Mouse (Mus musculus) megakaryocyte, embryonic 14.5 days (primary cell): ENCODE data around the gene Akr1c6. TPM values are rescaled to one million over a fixed set of nuclear protein-coding genes. Genes with fewer than 3 reads are reported as not detected.
"Not testable (repeated sequence)": the region's sequence is repeated elsewhere in the genome, so short reads cannot be mapped to it uniquely, and the experiment has no call there.

Experiments used
- H3K27me3 ChIP-seq: replicated peaks from 2 replicates; pipeline ENCODE3; 2012; ENCODE audit warnings: inconsistent platforms
- H3K36me3 ChIP-seq: replicated peaks from 2 replicates; pipeline ENCODE3; 2012; ENCODE audit warnings: low read length, inconsistent platforms, mixed read lengths
- H3K4me1 ChIP-seq: 2 replicates; pipeline ENCODE4 v1.6.1; 2012; ENCODE audit warnings: inconsistent platforms
- H3K4me3 ChIP-seq: replicated peaks from 2 replicates; pipeline ENCODE3; 2012; ENCODE audit warnings: moderate library complexity, mild to moderate bottlenecking, inconsistent platforms
- H3K9me3 ChIP-seq: 2 replicates; pipeline ENCODE4 v1.6.1; 2012; ENCODE audit warnings: inconsistent platforms
- FLI1 ChIP-seq: IDR thresholded peaks from 2 replicates; pipeline ENCODE4 v1.6.1; 2012; ENCODE audit warnings: low read length, inconsistent platforms, mixed read lengths
- GATA1 ChIP-seq: IDR thresholded peaks from 3 replicates; pipeline ENCODE4 v1.6.1; 2012; ENCODE audit warnings: mixed read lengths, low read length, inconsistent platforms, borderline replicate concordance
- polyA plus RNA-seq: library from polyadenylated mRNA; stranded (reverse); fragments of >175 nt; gene quantifications from 2 replicates; pipeline ENCODE4 v1.2.3, GENCODE M21; 2012; ENCODE audit warnings: low replicate concordance; ENCODE audit not compliant: insufficient read depth

Akr1c6 gene
- not detected in 2 replicates for polyA plus RNA-seq

DNA sequence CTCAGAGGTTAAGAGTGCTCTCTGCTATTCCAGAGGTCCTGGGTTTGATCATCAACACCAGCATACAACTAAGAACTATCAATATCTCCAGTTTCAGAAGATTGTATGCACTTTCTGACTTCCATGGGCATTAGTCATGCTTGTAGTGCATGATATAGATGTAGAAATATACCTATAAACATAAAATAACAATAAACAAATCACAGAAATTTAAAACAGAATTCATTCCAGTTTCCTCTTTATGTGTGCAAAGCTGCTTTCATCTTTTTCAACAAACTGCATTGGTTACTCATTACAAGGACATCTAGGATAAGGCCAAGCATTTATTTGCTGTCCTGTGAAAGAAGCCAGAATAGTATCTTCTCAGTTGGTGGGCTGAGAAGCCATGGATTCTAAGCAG, at the start of gene Akr1c6:
Gene Akr1c6, plus strand, starts transcription at position 301 of the 400 bp plus-strand sequence.
- no peak within 1 kb of the TSS for H3K4me3 ChIP-seq
- no peaks in the 10 kb centered on the region for H3K36me3 ChIP-seq
- H3K27me3 ChIP-seq = no peaks in the 10 kb centered on the region
- TF ChIP-seq FLI1 (no peak), GATA1 (no peak)
- no peaks in the 10 kb centered on the region for H3K9me3 ChIP-seq
- H3K4me1 ChIP-seq = no peaks in the 10 kb centered on the region

DNA sequence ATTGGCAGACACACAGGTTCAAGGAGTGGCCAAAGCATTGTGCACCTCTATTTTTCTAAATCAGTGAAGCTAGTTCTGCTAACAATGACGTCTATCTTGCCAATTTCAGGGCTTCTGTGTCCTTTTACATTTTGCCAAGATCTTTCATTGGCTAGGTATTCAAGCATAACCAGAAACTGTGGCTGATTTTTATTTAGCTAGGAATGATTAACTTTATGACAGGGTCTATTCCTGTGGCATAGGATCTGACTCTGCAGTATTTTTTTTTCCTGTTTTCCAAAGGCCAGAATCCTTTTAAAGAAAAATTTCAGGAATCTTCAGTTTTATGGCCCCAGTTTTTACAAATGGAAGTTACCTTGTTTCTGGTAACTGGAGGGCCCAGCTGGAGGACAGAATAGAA, 49.2 kb upstream of the Akr1c6 start:
- Histone ChIP-seq H3K4me3 (no peak overlapping the region), H3K4me1 (no peaks in the 10 kb centered on the region), H3K36me3 (no peaks in the 10 kb centered on the region)

DNA sequence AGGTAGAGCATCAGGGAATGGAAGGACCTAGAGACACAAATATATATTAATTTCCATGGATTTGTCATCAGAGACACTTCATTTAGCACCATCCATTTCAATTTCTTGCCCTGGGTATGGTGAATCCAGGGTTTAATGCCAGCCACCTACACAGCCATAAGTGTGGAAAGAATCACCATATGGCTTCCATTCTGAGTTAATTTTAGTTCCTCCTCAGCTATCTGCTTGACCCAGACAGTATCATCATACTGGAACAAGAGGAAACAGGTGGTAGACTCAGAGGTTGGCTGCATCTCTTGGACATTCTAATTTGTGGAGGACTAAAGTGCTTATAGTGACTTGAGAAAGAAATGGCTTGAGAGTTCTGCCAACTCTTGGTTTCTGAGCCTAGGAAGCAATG, 48.6 kb upstream of the Akr1c6 start:
- no peaks in the 10 kb centered on the region for H3K36me3 ChIP-seq
- H3K4me1 ChIP-seq = no peaks in the 10 kb centered on the region
- no peaks in the 10 kb centered on the region for H3K27me3 ChIP-seq
- TF ChIP-seq FLI1 (no peak), GATA1 (no peak)
- H3K4me3 ChIP-seq = no peak overlapping the region
- no peaks in the 10 kb centered on the region for H3K9me3 ChIP-seq

More for the DNA sequence above, 49.2 kb upstream of the Akr1c6 start:
- no peaks in the 10 kb centered on the region for H3K27me3 ChIP-seq
- TF ChIP-seq GATA1 (no peak), FLI1 (no peak)
- no peaks in the 10 kb centered on the region for H3K9me3 ChIP-seq

DNA sequence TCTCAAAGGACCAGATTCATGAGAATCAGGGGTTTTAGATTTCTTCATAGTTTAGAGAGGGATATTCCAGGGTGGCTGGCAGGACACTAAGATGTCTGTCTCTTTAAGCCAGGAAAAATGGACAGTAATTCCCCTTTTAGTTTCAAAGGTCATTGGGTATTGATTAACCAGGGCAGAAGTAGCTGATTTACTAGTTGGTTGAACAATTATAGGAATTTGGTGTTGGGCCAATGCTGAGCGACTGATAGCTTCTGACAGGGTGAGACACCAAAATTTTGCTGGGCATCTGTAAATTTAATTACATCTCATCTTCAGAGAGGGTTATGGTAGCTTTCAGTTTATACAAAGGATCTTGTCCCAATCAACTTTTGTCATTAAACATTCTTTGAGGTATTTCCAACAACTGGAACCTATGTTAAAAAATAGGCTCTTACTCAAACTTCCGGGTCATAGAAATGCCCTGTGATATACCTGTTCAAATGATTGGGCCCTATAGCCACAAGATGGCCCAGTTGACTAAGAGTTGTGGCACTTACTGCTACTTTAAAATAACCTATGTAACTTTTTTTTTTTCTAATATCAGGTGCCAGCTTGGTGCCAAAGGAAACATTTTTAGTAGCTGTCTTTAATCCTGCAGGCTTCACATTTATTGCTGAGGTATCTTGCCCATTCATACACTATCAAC, 45.2 kb upstream of the Akr1c6 start:
- H3K36me3 ChIP-seq = no peaks in the 10 kb centered on the region
- no peak for TF ChIP-seq GATA1
- no peak for TF ChIP-seq FLI1
- H3K27me3 ChIP-seq = no peaks in the 10 kb centered on the region
- H3K9me3 ChIP-seq = no peaks in the 10 kb centered on the region
- no peak overlapping the region for H3K4me3 ChIP-seq
- H3K4me1 ChIP-seq = no peaks in the 10 kb centered on the region

DNA sequence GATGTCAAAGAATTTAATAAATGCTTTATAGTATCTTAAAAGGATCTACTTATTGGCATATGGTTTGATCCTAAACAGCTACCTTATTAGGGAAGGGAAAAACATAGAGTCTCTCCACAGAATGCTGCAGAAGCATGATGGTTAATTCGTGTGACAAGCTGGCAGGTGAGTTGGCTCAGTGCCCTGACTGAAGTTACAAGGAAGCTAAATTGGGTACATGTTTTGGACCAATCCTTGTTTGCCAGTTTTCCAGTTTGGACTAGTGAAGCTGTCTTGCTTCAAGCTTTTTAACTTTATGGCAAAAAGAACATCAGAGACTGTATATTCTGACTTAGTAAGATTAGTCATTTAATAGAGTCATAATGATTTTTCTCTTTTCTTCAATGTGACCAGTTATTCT, 33.7 kb upstream of the Akr1c6 start:
- H3K4me3 ChIP-seq, H3K36me3 ChIP-seq, H3K27me3 ChIP-seq, H3K4me1 ChIP-seq, H3K9me3 ChIP-seq: not testable (repeated sequence)

DNA sequence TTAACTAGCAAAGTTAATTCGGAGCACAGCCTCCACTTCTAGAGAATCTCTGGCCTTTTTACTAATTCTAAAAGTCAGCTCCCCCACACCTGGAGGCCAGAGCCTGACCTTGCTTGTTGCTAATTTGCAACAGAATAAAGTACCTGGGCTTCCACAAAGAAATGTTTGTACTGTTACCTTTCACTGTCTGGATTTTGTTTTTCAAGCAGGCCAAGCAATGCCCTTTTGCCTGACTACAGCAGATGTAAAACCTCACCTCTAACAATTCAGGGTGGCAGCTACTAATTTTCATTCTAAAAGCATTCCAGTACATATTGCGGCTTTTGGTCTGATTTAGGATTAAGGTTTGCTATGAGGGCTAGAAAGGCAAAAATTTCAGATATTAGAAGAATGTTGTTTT, 33.3 kb upstream of the Akr1c6 start:
- Histone ChIP-seq H3K9me3 (peaks cover 7% of the 10 kb centered on the region; the same call in 1 of the 2 replicates), H3K4me3 (no peak overlapping the region), H3K4me1 (no peaks in the 10 kb centered on the region), H3K27me3 (no peaks in the 10 kb centered on the region), H3K36me3 (no peaks in the 10 kb centered on the region)
- TF ChIP-seq FLI1 = no peak
- TF ChIP-seq GATA1 = no peak

DNA sequence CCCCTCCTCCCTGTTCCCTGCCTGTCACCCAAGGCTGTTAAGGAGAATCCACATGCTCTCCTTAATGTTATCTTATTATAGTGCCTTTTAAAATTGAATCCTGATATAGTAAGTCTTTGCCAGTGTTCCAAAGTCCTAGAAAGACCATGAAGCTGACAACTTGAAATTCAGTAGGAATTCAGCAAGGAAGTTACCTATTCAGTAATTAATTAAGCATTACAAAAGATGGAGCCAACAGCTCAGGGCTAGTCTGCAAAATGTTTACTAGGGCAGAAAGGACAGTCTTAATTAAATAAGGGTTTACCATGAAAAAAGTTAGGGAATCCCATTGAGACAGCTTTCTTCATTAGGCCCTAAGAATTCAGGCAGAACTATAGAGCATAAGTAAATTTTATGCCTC, 31.9 kb upstream of the Akr1c6 start:
- TF ChIP-seq FLI1 (no peak), GATA1 (no peak)
- no peaks in the 10 kb centered on the region for H3K27me3 ChIP-seq
- no peaks in the 10 kb centered on the region for H3K36me3 ChIP-seq
- no peaks in the 10 kb centered on the region for H3K4me1 ChIP-seq
- no peak overlapping the region for H3K4me3 ChIP-seq
- peaks cover 7% of the 10 kb centered on the region; the same call in 1 of the 2 replicates for H3K9me3 ChIP-seq

DNA sequence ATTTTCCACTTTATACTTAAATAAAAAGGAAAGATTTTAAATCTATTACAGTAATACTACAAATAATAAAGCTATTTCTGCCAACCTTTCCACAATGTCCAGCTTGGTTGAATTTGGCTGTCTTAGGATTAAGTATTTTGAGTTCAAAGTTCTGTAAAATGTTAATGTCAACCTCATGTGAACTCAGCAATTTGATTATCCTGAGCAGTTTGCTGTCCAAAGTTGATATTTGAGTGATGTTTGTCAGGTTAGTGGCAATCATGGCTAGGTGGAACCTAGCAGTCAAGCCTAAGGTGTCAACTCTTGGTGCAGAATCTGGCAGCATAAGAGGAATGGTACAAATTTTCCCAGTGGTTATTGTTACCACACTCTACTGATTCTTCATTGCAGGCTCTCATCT, 29.4 kb upstream of the Akr1c6 start:
- Histone ChIP-seq H3K36me3 (no peaks in the 10 kb centered on the region), H3K9me3 (no peaks in the 10 kb centered on the region), H3K4me3 (no peak overlapping the region), H3K27me3 (no peaks in the 10 kb centered on the region), H3K4me1 (no peaks in the 10 kb centered on the region)
- TF ChIP-seq GATA1 (no peak), FLI1 (no peak)

DNA sequence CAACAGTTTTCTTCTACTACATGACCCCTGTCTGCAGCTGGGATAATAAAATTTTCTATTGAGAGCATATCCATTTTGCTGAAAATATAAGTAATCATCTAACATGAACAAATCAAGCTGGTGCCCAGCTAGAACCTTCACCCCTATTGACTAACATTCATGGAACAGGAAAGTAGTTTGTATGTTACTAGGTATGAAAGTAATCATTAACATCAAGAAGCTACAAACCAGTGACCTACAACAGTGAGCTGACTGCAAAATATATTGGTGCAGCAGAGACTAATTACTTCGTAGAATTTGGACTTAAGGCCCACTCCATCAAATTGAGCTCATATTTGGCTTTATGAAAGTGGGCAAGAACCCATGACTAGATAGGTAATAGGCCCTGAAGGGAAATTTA, 27.3 kb upstream of the Akr1c6 start:
- no peaks in the 10 kb centered on the region for H3K36me3 ChIP-seq
- no peaks in the 10 kb centered on the region for H3K9me3 ChIP-seq
- TF ChIP-seq GATA1 = no peak
- TF ChIP-seq FLI1 = no peak
- H3K4me3 ChIP-seq = no peak overlapping the region
- H3K4me1 ChIP-seq = no peaks in the 10 kb centered on the region
- no peaks in the 10 kb centered on the region for H3K27me3 ChIP-seq

DNA sequence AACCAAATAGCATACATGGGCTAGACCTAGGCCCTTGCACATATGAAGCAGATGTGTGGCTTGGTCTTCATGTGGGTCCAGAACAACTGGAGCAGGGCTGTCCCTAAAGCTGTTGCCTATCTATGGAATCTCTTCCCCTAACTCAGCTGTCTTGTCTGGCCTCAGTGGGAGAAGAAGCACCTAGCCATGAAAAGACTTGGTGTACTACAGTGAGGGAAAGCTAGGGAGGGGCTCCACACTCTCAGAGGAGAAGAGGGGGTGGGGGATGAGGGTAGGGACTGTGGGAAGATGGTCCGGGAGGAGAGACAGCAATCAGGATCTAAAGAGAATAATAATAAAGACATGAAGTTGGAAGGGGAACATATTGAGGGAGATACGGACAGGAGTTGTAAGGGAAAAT, 5.5 kb upstream of the Akr1c6 start:
- no peak overlapping the region for H3K4me3 ChIP-seq

DNA sequence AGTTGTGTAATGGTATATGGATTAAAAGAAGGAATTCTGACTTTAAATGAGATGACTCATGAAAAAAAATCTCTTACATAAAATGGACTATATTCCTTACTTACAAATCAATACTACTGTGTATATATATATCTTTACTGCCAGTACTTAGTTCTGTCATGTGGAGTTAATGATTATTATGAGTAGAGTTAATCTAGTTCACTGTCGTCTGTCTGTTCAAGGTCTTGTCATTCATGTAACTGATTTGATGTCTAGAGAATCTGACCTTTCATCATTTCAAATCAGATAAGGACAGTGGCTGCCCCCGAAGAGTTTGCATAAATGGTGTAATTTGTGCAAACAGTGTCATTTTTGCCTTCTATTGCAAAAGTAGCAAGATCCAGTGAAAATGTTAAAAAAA, 5.1 kb upstream of the Akr1c6 start:
- no peak overlapping the region for H3K4me3 ChIP-seq
- TF ChIP-seq GATA1 (no peak), FLI1 (no peak)
- H3K27me3 ChIP-seq = no peaks in the 10 kb centered on the region
- no peaks in the 10 kb centered on the region for H3K9me3 ChIP-seq
- no peaks in the 10 kb centered on the region for H3K4me1 ChIP-seq
- no peaks in the 10 kb centered on the region for H3K36me3 ChIP-seq

More for the DNA sequence above, 5.5 kb upstream of the Akr1c6 start:
- Histone ChIP-seq H3K9me3 (no peaks in the 10 kb centered on the region), H3K4me1 (no peaks in the 10 kb centered on the region), H3K36me3 (no peaks in the 10 kb centered on the region), H3K27me3 (no peaks in the 10 kb centered on the region)
- TF ChIP-seq FLI1 (no peak), GATA1 (no peak)
